Mouse (Mus musculus) large intestine, adult 2 months (tissue): ENCODE data around the gene Galr3. TPM values are rescaled to one million over a fixed set of nuclear protein-coding genes. Genes with fewer than 3 reads are reported as not detected.

Source experiments
- DNase-seq: peaks from one replicate; pipeline ENCODE4 v3.0.0-alpha.2; 2012; ENCODE audit warnings: low read depth, low spot score
- WGBS: fragments of 180-500 bp; shearing (Covaris S2); methylation state at CpG from one replicate; pipeline ENCODE4 v1.1.7; 2018; 5-methylcytosine and 5-hydroxymethylcytosine counted together
- polyA plus RNA-seq: library from polyadenylated mRNA; depleted of rRNA; stranded (reverse); fragments of >200 nt; gene quantifications from 2 replicates; pipeline ENCODE4 v1.2.3, GENCODE M21; 2012; rRNA removed

The Galr3 gene
- polyA plus RNA-seq, 1 experiment = 0.33 TPM

GRCm38 (mm10) chr15:79079567-79079966 lies 37.9 kb downstream of the Galr3 start:
- 84% methylated on average over 7 of the region's 7 CpGs for WGBS
- no peak for DNase-seq

- no peak for DNase-seq
- WGBS = 66% methylated on average over 6 of the region's 6 CpGs
These were observed 50.6 kb downstream of the Galr3 start for GRCm38 (mm10) chr15:79092284-79092683.

Other genes with a start within 250 kb of the Galr3 start
- 19.4 and 24.2 TPM in 2 replicates for gene Card10, start 238.8 kb upstream of the Galr3 start, polyA plus RNA-seq
- 21.1 and 25.7 TPM in 2 replicates for gene Cdc42ep1, start 199.3 kb upstream of the Galr3 start, polyA plus RNA-seq
- 4,393 and 4,778 TPM in 2 replicates for gene Lgals2, start 186.4 kb upstream of the Galr3 start, polyA plus RNA-seq
- gene Gga1, start 164.7 kb upstream of the Galr3 start, polyA plus RNA-seq = 62.7 and 72.9 TPM in 2 replicates
- gene Gm49510, start 142.2 kb upstream of the Galr3 start, polyA plus RNA-seq = 0.11 and 0.14 TPM in 2 replicates
- gene Sh3bp1, start 142.1 kb upstream of the Galr3 start, polyA plus RNA-seq = 24.7 and 35.2 TPM in 2 replicates
- 3.6 and 4.0 TPM in 2 replicates for gene Pdxp, start 128.0 kb upstream of the Galr3 start, polyA plus RNA-seq
- gene Lgals1, start 115.2 kb upstream of the Galr3 start, polyA plus RNA-seq = 233 and 310 TPM in 2 replicates
- gene Nol12, start 107.0 kb upstream of the Galr3 start, polyA plus RNA-seq = 18.9 and 19.6 TPM in 2 replicates
- 45.2 and 70.2 TPM in 2 replicates for gene Triobp, start 94.2 kb upstream of the Galr3 start, polyA plus RNA-seq
- 96.0 and 140 TPM in 2 replicates for gene H1f0, start 13.4 kb upstream of the Galr3 start, polyA plus RNA-seq
- gene Ankrd54, start 21.0 kb downstream of the Galr3 start, polyA plus RNA-seq = 50.8 and 60.9 TPM in 2 replicates
- 135 and 171 TPM in 2 replicates for gene Eif3l, start 33.3 kb downstream of the Galr3 start, polyA plus RNA-seq
- 9.4 and 15.0 TPM in 2 replicates for gene Micall1, start 67.0 kb downstream of the Galr3 start, polyA plus RNA-seq
- gene Polr2f, start 99.1 kb downstream of the Galr3 start, polyA plus RNA-seq = 49.3 and 57.5 TPM in 2 replicates
- 1.6 and 2.1 TPM in 2 replicates for gene 1700088E04Rik, start 99.4 kb downstream of the Galr3 start, polyA plus RNA-seq
- gene Sox10, start 123.4 kb downstream of the Galr3 start, polyA plus RNA-seq = 2.4 TPM in 2 replicates
- 36.1 and 40.1 TPM in 2 replicates for gene Pick1, start 187.3 kb downstream of the Galr3 start, polyA plus RNA-seq
- gene Gm49486, start 187.5 kb downstream of the Galr3 start, polyA plus RNA-seq = 0.12 TPM in 2 replicates
- 0.74 and 0.80 TPM in 2 replicates for gene Slc16a8, start 212.9 kb downstream of the Galr3 start, polyA plus RNA-seq
- 223 and 289 TPM in 2 replicates for gene Baiap2l2, start 243.7 kb downstream of the Galr3 start, polyA plus RNA-seq